Mouse (Mus musculus): ENCODE data around the gene Cnnm2. TPM values are rescaled to one million over a fixed set of nuclear protein-coding genes. Genes with fewer than 3 reads are reported as not detected.

The Cnnm2 gene
- total and polyA plus RNA-seq, 3 experiments: 4.0 to 10.7 TPM; not detected in 1

GRCm38 (mm10) chr19:46846056-46846455 is 84.7 kb downstream of the Cnnm2 start:
- H3K36me3 ChIP-seq (ENCODE audit: control insufficient read depth in 1 of 2, insufficient read depth in 2 of 2, low read length in 2 of 2): peaks cover 0 to 49% of the 10 kb centered on the region in 2 experiments; a peak in 2 of 4 replicates
- peaks cover 38 to 51% of the 10 kb centered on the region in 2 experiments for H3K4me1 ChIP-seq (ENCODE audit: control insufficient read depth in 1 of 2, insufficient read depth in 2 of 2, low read length in 2 of 2)
- H3K9me3 ChIP-seq (replicated peaks; ENCODE audit: insufficient read depth, low read length): no peaks in the 10 kb centered on the region
- no peak overlapping the region for H3K4me3 ChIP-seq (ENCODE audit: control insufficient read depth in 1 of 2, insufficient read depth in 1 of 2, low read depth in 2 of 2, low read length in 2 of 2)
- H3K27me3 ChIP-seq (ENCODE audit: control insufficient read depth in 1 of 2, insufficient read depth in 2 of 2, low read length in 2 of 2): no peaks in the 10 kb centered on the region
- DNase-seq (ENCODE audit: low read depth, low spot score): no peak
- TF ChIP-seq SMC3 (IDR thresholded peaks at IDR 0.05; ENCODE audit: low read depth, low read length): peak; percentile 9; the same call in 1 of the 2 replicates
- TF ChIP-seq UBTF (IDR thresholded peaks at IDR 0.05; ENCODE audit: borderline replicate concordance, insufficient read depth, low read depth, low read length): no peak
- no peak for TF ChIP-seq ZC3H11A (IDR thresholded peaks at IDR 0.05; ENCODE audit: low read depth, low read length)
- TF ChIP-seq MYC (IDR thresholded peaks at IDR 0.05; ENCODE audit: low read depth, low read length): no peak
- TF ChIP-seq MEF2A (IDR thresholded peaks at IDR 0.05; ENCODE audit: extremely low read depth, insufficient replicate concordance, low read depth, low read length, poor library complexity, severe bottlenecking): no peak
- no peak for TF ChIP-seq NELFE (IDR thresholded peaks at IDR 0.05; ENCODE audit: low read depth, low read length)
- no peak for TF ChIP-seq MYB (IDR thresholded peaks at IDR 0.05; ENCODE audit: low read depth, low read length)
- TF ChIP-seq MXI1 (IDR thresholded peaks at IDR 0.05; ENCODE audit: low read depth, low read length): no peak
- TF ChIP-seq RCOR1 (IDR thresholded peaks at IDR 0.05; ENCODE audit: low read depth, low read length): no peak
- TF ChIP-seq CTCF (IDR thresholded peaks at IDR 0.05 in 2 of 3, conservative IDR thresholded peaks at IDR 0.05 in 1 of 3; ENCODE audit: control insufficient read depth in 1 of 3, insufficient read depth in 1 of 3, low read depth in 2 of 3, low read length in 3 of 3, poor library complexity in 1 of 3, severe bottlenecking in 1 of 3): peak in 2 of 3 experiments; percentile 8 to 13; a peak in 1 of 6 replicates
- H3K79me2 ChIP-seq (ENCODE audit: control insufficient read depth, insufficient read depth, low read length, poor library complexity): no peaks in the 10 kb centered on the region
- H3K9ac ChIP-seq (ENCODE audit: control insufficient read depth, low read depth, low read length, poor library complexity, severe bottlenecking): no peak overlapping the region
- H3K27ac ChIP-seq (ENCODE audit: control insufficient read depth, low read depth, low read length): peak overlapping the region; percentile 73

GRCm38 (mm10) chr19:46846459-46846858 is 85.1 kb downstream of the Cnnm2 start:
- DNase-seq (ENCODE audit: low read depth, low spot score): peak; percentile 77
- Histone ChIP-seq H3K9me3 (replicated peaks; ENCODE audit: insufficient read depth, low read length) (no peaks in the 10 kb centered on the region), H3K79me2 (ENCODE audit: control insufficient read depth, insufficient read depth, low read length, poor library complexity) (no peaks in the 10 kb centered on the region), H3K36me3 (ENCODE audit: control insufficient read depth in 1 of 2, insufficient read depth in 2 of 2, low read length in 2 of 2) (peaks cover 0 to 49% of the 10 kb centered on the region in 2 experiments; a peak in 2 of 4 replicates), H3K27me3 (ENCODE audit: control insufficient read depth in 1 of 2, insufficient read depth in 2 of 2, low read length in 2 of 2) (no peaks in the 10 kb centered on the region), H3K4me3 (ENCODE audit: control insufficient read depth in 1 of 2, insufficient read depth in 1 of 2, low read depth in 2 of 2, low read length in 2 of 2) (peak overlapping the region; percentile 13 to 42), H3K4me1 (ENCODE audit: control insufficient read depth in 1 of 2, insufficient read depth in 2 of 2, low read length in 2 of 2) (peaks cover 38 to 51% of the 10 kb centered on the region in 2 experiments), H3K27ac (ENCODE audit: control insufficient read depth, low read depth, low read length) (peak overlapping the region; percentile 73), H3K9ac (ENCODE audit: control insufficient read depth, low read depth, low read length, poor library complexity, severe bottlenecking) (peak overlapping the region; percentile 41)
- TF ChIP-seq TCF12 (IDR thresholded peaks at IDR 0.05; ENCODE audit: low read depth, low read length) (peak; percentile 76), MYB (IDR thresholded peaks at IDR 0.05; ENCODE audit: low read depth, low read length) (peak; percentile 57; the same call in 1 of the 2 replicates), RAD21 (IDR thresholded peaks at IDR 0.05; ENCODE audit: low read depth, low read length) (no peak), TAL1 (IDR thresholded peaks at IDR 0.05; ENCODE audit: low read length) (peak; percentile 38), MAX (IDR thresholded peaks at IDR 0.05; ENCODE audit: low read length) (peak; percentile 34; the same call in 1 of the 2 replicates), POLR2AphosphoS5 (IDR thresholded peaks at IDR 0.05; ENCODE audit: borderline replicate concordance, low read depth, low read length) (no peak), NRF1 (IDR thresholded peaks at IDR 0.05; ENCODE audit: insufficient read depth, low read depth, low read length, poor library complexity, severe bottlenecking) (0 out of 2 replicates have a peak, but pooled peaks have one; percentile 15), RCOR1 (IDR thresholded peaks at IDR 0.05; ENCODE audit: low read depth, low read length) (peak; percentile 53), ZKSCAN1 (IDR thresholded peaks at IDR 0.05; ENCODE audit: low read depth, low read length) (0 out of 2 replicates have a peak, but pooled peaks have one; percentile 5), CHD1 (IDR thresholded peaks at IDR 0.05; ENCODE audit: low read depth, low read length) (no peak), ZNF384 (IDR thresholded peaks at IDR 0.05; ENCODE audit: low read depth, low read length) (no peak), USF1 (IDR thresholded peaks at IDR 0.05; ENCODE audit: low read depth, low read length) (no peak; the same call in 1 of the 2 replicates), EP300 (IDR thresholded peaks at IDR 0.05; ENCODE audit: low read depth in 1 of 2, low read length in 2 of 2) (peak; percentile 75), ELF1 (IDR thresholded peaks at IDR 0.05; ENCODE audit: low read depth, low read length) (0 out of 2 replicates have a peak, but pooled peaks have one; percentile 24), GATA1 (IDR thresholded peaks at IDR 0.05; ENCODE audit: low read depth, low read length) (peak; percentile 87), BHLHE40 (IDR thresholded peaks at IDR 0.05; ENCODE audit: borderline replicate concordance, low read depth, low read length) (peak; percentile 63; the same call in 1 of the 2 replicates), MAZ (IDR thresholded peaks at IDR 0.05; ENCODE audit: low read depth, low read length) (0 out of 2 replicates have a peak, but pooled peaks have one; percentile 46), ETS1 (IDR thresholded peaks at IDR 0.05; ENCODE audit: low read depth, low read length) (peak; percentile 89), MXI1 (IDR thresholded peaks at IDR 0.05; ENCODE audit: low read depth, low read length) (peak; percentile 53; the same call in 1 of the 2 replicates), SIN3A (IDR thresholded peaks at IDR 0.05; ENCODE audit: low read length) (peak; percentile 81), CHD2 (IDR thresholded peaks at IDR 0.05; ENCODE audit: low read length) (no peak)
